Mouse (Mus musculus): ENCODE results near the gene Ubr2.

The Ubr2 gene

GRCm38 (mm10) chr17:47009898-47010721 lies at the start of gene Ubr2:
Ubr2 (minus strand) TSS chr17:47010556.
- DNase-seq, result peak; percentile 96

- no peak for DNase-seq
Observed at GRCm38 (mm10) chr17:47059836-47060360, 49.5 kb upstream of the Ubr2 start.

DNA sequence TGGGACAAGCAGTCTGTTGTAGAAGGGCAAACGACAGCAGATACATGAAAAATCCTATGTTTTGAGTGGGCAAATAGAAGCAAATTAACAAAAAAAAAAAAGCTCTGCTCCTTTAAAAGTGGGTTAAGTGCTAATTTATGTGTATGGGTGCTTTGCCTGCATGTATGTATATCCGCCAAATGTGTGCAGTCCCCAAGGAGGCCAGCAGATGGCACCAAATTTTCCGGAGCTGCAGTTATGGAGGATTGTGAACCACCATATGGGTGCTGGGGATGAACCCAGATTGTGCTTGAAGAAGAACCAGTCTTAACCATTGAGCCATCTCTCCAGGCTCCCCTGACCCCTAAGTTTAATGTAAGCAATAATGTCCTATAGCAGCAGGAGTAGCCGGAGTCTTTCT lies 47.6 kb upstream of the Ubr2 start:
- DNase-seq, result no peak

- DNase-seq, result no peak
Observed at GRCm38 (mm10) chr17:47056476-47056875, 46.1 kb upstream of the Ubr2 start.

GRCm38 (mm10) chr17:47055121-47055520 lies 44.8 kb upstream of the Ubr2 start:
- no peak for DNase-seq

- DNase-seq, result peak; percentile 23
Observed at GRCm38 (mm10) chr17:47054613-47055012, 44.3 kb upstream of the Ubr2 start.

DNA sequence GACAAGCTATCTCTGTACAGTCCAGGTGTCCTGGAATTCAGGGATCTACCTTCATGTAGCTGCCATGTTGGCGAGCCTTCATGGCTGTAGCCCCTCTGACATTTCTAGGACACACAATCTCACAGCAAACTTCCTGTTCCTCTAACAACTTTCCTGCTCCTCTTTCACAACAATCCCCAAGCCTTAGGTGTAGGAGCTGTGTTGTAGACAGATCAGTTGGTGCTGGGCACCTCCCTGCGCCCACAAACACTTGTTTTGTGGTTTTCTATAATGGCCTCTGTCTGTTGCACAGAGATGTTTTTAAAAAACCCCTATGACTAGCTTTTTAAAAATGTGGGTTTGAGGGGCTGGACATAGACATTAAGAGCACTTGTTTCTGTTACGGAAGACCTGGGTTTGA lies 40.3 kb upstream of the Ubr2 start:
- DNase-seq, result no peak

- no peak for DNase-seq
Observed at GRCm38 (mm10) chr17:47042866-47043265, 32.5 kb upstream of the Ubr2 start.

DNA sequence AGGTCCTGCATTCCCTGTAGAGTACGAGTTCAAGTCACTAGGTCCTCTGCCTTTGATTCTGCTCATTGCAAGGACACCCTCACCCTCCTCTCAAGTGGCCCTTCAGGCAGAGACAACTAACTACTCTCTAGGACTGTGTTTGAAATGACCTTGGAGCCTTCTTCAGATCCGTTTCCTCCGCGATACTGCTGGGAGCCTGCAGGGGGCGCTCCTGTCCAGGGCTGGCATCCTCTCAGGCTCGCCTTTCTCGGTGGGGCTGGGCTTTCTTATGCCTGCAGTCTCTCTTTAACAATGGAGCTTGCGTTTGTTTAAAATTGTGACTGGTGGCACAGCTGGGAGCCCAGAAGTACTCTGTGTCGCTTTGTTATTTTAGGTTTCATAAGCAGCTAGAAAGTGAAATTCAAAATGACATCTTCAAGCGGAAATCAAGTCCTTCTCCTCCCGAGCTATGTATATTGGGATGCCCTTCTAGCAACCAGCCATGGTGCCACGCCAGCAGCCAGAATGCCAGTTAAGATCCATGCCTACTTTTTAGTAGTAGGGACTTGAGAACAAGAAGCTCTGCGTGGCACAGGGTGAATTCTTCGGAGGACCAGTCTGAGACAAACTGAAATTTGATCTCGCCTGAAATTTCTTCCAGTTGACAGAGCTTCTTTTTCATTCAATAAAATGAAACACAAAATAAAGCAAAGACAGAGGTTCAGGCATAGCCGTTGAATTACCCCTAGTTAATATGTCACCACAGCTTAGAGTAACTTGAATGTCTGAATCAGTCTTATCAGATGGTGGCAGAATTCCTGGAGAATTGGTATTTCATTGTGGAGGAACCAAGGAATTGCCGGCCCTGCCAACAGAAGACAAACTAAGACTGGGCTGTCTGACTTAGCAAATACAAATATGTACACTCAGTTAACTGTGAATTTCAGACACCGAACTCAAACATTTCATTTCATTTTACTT lies 28.8 kb upstream of the Ubr2 start:
- peak; percentile 70 for DNase-seq

DNA sequence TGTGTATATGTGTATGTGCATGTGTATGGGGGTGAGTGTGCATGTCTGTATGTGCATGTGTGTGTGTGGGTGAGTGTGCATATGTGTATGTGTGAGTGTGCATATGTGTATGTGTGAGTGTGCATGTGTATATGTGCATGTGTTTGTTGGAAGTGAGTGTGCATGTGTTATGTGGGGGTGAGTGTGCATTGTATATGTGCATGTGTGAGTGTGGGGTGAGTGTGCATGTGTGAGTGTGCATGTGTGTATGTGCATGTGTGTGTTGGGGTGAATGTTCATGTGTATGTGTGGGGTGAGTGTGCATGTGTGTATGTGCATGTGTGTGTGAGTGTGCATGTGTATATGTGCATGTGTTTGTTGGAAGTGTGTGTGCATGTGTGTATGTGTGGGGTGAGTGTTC lies 24.2 kb upstream of the Ubr2 start:
- DNase-seq, result no peak

DNA sequence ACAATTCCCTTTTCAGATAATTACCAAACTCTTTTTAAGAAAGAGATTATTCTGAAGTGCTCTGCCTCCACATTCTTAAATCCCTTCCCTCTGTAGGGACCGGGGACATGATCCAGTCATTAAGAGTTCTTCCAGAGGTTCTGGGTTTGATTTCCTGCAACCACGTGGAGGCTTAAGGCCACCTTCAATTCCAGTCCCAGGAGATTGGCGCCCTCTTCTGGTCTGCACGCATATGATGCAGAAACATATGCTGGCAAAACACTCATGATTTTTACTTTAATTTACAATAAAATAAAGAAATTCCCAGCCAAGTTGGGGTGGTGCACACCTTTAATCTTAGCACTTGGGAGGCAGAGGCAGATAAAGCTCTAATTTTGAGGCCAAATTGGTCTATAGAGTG lies 23.3 kb upstream of the Ubr2 start:
- no peak for DNase-seq

- no peak for DNase-seq
Observed at GRCm38 (mm10) chr17:47024805-47025204, 14.4 kb upstream of the Ubr2 start.

DNA sequence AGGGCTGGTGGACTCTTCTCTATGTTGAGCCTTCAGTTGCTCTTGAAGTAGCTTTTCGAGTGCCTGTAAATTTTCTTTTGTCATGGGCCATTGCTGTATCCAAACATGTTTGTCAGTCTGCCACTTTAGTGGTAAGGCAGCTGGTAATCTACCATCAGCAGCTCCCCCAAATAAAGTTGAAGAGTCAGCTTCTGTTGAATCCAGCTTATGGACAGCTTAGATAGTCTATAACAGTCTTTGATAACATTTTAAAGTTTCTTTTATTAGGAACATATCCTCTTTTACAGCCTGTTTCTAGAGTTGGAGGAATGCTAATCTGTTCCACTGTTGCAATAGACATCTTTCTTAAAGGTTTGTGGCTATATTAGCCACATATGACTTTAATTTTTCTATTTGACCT lies 13.0 kb upstream of the Ubr2 start:
- no peak for DNase-seq

GRCm38 (mm10) chr17:47012896-47013295 lies 2.5 kb upstream of the Ubr2 start:
- DNase-seq, result no peak

DNA sequence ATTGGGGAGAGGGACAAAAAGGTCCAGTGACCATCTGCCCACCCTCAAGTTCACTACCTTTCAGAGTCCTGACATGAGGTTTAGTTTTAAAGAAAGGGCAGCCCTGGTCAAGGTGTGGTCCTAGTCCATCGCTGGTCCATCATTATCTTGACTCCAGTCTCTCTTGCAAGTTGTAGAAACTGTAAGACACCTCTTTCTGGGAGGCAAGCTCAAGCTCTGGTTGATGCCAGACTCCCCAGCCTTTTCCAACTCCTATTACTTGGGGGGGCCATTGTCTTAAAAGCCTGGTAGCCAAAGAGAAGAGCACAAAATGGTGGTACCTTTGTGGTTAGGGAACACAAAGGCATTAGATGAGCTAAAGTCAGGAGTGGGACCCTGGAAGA lies 1.3 kb upstream of the Ubr2 start:
- DNase-seq, result no peak

- DNase-seq, result peak; percentile 76
Observed at GRCm38 (mm10) chr17:47010722-47011660, 635 bp upstream of the Ubr2 start.

GRCm38 (mm10) chr17:47009546-47009897 lies 834 bp downstream of the Ubr2 start:
- no peak for DNase-seq

DNA sequence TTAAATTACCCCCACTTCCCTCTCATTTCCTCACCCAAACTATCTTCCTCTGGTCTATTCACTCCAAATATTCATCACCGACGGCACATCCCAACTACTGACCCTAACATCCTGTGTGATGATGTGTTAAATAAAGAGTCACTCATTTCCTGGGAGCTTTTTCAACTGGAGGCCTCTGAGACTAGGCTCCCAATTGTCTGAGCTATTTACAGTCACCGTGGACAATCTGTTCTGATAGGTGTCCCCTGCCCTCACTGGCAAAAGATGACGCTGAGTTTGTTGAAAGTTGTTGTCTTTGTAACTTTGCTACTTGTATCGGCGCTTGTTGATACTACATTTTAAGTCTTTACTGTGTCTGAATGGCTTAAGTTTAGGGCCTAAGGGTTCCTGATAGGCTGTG lies 1.3 kb downstream of the Ubr2 start:
- DNase-seq, result no peak

DNA sequence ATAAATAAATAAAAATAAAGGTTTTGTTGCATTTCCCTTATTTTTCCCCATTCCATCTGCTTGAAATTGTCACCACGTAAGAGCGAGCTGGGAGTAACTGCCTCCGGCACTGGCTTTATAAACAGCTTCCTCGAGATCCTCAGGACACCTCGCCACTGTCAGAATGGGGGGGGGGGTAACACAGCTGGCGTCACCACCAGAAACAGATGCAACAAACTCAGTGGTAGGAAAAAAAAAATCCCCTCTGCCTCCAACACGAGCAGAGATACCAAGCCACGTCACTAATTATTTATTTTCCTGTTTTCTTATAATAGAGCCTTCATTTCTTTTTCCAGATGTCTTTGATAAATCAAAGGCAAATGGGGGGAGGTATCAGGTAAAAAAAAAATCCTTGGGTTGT lies 1.9 kb downstream of the Ubr2 start:
- DNase-seq, result no peak

- no peak for DNase-seq
Observed at GRCm38 (mm10) chr17:47006741-47007140, 3.6 kb downstream of the Ubr2 start.

DNA sequence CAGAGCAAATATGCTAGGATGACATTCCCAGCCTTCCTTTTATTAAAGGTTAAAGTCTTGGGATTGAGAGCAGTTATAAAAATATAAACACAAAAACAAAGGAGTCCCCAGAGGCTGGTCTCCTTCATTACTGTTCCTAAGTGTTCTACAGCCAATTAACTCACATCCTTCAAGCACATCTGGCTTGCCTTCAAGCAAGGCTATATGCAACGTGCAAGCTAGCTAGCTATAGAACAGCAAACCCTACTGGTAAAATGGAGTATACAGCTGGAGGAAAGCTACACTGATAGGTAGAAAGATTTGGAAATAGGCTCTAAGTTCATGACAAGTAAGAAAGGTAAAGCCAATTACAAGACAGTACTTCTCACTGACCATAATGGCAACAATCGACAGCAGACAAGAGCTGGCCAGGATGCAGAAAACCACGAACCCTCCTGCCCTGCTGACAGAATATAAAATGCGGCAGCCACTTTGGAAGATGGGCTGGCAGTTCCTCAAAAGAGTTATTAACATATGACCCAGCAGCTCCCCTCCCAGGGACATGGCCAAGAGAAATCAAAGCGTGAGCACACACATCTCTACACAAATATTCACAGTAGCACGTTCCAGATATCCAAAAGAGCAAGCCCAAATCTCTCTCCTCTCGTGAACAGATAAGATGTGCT lies 4.5 kb downstream of the Ubr2 start:
- no peak for DNase-seq

DNA sequence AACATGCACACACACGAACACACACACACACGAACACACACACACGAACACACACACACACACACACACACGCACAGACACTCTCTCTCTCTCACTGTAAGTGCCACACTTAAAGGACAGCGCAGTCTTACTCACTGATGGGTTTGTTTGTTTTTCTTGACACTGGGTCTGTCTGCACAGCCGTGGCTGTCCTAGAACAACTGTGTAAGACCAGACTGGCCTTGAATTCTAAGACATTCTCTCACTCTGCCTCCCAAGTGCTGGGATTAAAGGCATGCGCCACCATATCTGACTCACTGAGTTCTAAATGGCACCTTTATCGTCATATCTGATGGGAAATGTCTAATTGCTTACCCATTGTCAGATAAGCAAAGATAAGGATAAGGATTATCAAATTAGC lies 7.1 kb downstream of the Ubr2 start:
- DNase-seq, result no peak

All from layer of hippocampus, adult 9-11 months (tissue).